Mouse (Mus musculus) neural tube, embryonic 13.5 days (tissue): ENCODE data around the gene Cda. TPM values are rescaled to one million over a fixed set of nuclear protein-coding genes. Genes with fewer than 3 reads are reported as not detected.

ENCODE experiments used
- ATAC-seq: fragments of 200-750 bp; cut with Nextera tagmentation; 2 replicates; pipeline ENCODE4 v1.8.0; 2017; ENCODE audit warnings: low read depth, mild to moderate bottlenecking, moderate TSS enrichment, moderate library complexity
- H3K27ac ChIP-seq: fragments of 300-500 bp; sonication (generic); replicated peaks from 2 replicates; pipeline ENCODE4 v1.5.1; 2015; ENCODE audit warnings: moderate library complexity, mild to moderate bottlenecking, inconsistent platforms
- H3K27me3 ChIP-seq: fragments of 300-500 bp; sonication (generic); 2 replicates; pipeline ENCODE4 v1.6.1; 2015; ENCODE audit warnings: mild to moderate bottlenecking, inconsistent platforms
- H3K36me3 ChIP-seq: fragments of 300-500 bp; sonication (generic); 2 replicates; pipeline ENCODE4 v1.6.1; 2015; ENCODE audit warnings: mild to moderate bottlenecking, inconsistent platforms
- H3K4me1 ChIP-seq: fragments of 300-500 bp; sonication (generic); replicated peaks from 2 replicates; pipeline ENCODE4 v1.6.1; 2015; ENCODE audit warnings: inconsistent platforms
- H3K4me2 ChIP-seq: fragments of 300-500 bp; sonication (generic); 2 replicates; pipeline ENCODE4 v1.6.1; 2015; ENCODE audit warnings: inconsistent platforms, mild to moderate bottlenecking, moderate library complexity
- H3K4me3 ChIP-seq: fragments of 300-500 bp; sonication (generic); 2 replicates; pipeline ENCODE4 v1.5.1; 2015; ENCODE audit warnings: mild to moderate bottlenecking, inconsistent platforms
- H3K9ac ChIP-seq: fragments of 300-500 bp; sonication (generic); 2 replicates; pipeline ENCODE4 v1.6.1; 2015; ENCODE audit warnings: moderate library complexity, mild to moderate bottlenecking, inconsistent platforms
- H3K9me3 ChIP-seq: fragments of 300-500 bp; sonication (generic); 2 replicates; pipeline ENCODE4 v1.6.1; 2016; ENCODE audit warnings: inconsistent platforms
- WGBS: fragments of 180-500 bp; shearing (Covaris S2); methylation state at CpG from one replicate; pipeline ENCODE4 v1.1.7; 2015; 5-methylcytosine and 5-hydroxymethylcytosine counted together
- polyA plus RNA-seq: library from polyadenylated mRNA; unstranded; fragments of >200 nt; fragmentation: Nextera tagmentation; extraction: Ambion mirVana; gene quantifications from 2 replicates; pipeline ENCODE4 v1.2.1, GENCODE M21; 2015

Gene Cda
- polyA plus RNA-seq, 1 experiment from 2014 or later: 6.4 TPM

DNA sequence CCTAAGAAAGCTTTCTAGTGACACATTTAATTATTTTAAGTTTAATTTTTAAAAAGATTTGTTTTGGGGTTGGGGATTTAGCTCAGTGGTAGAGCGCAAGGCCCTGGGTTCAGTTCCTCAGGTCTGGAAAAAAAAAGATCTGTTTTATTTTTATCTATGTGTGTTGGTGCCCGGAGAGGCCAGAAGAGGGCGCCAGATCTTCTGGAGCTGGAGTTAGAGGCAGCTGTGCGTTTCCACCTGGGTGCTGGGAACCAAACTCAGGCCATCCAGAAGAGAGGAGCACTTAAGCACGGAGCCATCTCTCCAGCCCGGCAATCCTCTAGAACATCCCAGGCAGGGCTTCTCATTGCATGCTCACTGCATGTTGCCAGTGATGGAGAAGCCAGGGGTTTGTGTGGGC, 51.4 kb downstream of the Cda start:
- Histone ChIP-seq H3K4me2 (no peak overlapping the region), H3K36me3 (peaks cover 79% of the 10 kb centered on the region), H3K27ac (no peak overlapping the region), H3K9ac (no peak overlapping the region), H3K4me3 (no peak overlapping the region), H3K27me3 (no peaks in the 10 kb centered on the region), H3K9me3 (no peaks in the 10 kb centered on the region), H3K4me1 (peaks cover 10% of the 10 kb centered on the region; the same call in 1 of the 2 replicates)
- WGBS: 93% methylated on average over 6 of the region's 6 CpGs
- ATAC-seq: no peak

DNA sequence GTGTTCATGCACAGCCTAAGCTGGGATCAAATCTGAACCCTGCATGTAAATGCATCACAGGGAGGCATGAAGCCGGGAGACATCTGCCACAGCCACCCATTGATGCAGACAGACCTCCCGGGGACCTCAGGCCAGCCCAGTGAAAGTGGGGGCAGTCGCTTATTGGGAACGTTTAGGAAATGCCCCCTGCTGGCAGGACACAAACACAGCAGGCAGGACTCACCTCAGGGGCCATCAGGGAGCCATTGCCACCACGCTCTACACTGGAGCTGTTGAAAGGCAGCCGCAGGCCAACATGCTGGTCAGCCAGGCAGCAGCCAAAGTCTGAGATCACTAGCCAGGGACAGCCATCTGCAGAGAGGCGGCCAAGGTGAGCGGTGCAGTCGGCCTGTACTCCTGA, 52.0 kb downstream of the Cda start:
- no peak for ATAC-seq
- H3K4me3 ChIP-seq: no peak overlapping the region
- no peak overlapping the region for H3K27ac ChIP-seq
- no peaks in the 10 kb centered on the region for H3K27me3 ChIP-seq
- no peak overlapping the region for H3K4me2 ChIP-seq
- H3K9ac ChIP-seq: no peak overlapping the region
- H3K9me3 ChIP-seq: no peaks in the 10 kb centered on the region
- peaks cover 8% of the 10 kb centered on the region; the same call in 1 of the 2 replicates for H3K4me1 ChIP-seq
- 71% methylated on average over 9 of the region's 9 CpGs for WGBS
- H3K36me3 ChIP-seq: peaks cover 84% of the 10 kb centered on the region

DNA sequence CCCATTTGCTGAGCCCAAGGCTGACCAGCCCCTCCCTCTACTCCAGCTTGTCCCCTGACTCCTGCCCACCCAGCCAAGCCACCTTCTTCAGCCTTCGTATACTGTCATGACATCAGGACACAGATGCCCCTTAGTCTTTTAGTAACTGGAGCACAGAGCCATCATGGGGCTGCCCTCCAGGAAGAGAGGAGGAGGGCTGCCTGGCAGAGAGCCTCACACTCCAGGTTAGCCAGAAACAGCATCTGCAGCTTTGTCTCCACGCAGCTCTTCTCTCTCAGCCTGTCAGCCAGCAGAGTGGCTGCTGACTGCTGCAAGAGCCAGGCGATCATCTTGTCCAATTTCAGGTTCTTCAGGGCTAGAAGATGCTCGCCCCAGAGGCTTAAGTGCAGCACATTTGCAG, 54.0 kb downstream of the Cda start:
- no peak for ATAC-seq
- Histone ChIP-seq H3K27ac (no peak overlapping the region), H3K4me3 (no peak overlapping the region), H3K9ac (no peak overlapping the region), H3K27me3 (no peaks in the 10 kb centered on the region), H3K9me3 (no peaks in the 10 kb centered on the region), H3K4me1 (peaks cover 8% of the 10 kb centered on the region; the same call in 1 of the 2 replicates), H3K4me2 (no peak overlapping the region), H3K36me3 (peaks cover 87% of the 10 kb centered on the region)
- 93% methylated on average over 4 of the region's 4 CpGs for WGBS

DNA sequence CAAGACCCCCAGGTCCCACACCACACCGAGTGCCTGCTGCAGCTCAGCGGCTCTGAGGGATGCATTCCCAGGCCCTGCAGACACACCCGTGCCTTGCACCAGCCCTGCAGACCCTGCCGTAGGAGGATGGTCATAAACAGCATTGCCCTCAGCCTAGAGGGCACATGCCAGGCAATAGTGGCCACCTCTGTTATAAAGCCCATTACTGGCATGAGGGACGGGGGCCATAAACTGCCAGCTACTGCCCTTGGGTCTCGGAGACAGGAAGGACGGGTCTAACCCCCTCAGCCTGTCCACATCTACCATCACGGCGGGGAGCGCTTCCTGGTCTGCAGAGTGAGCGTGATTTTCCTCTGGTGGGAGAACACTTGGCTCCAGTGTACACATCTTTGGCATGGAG, 54.8 kb downstream of the Cda start:
- no peak overlapping the region for H3K4me2 ChIP-seq
- peaks cover 95% of the 10 kb centered on the region for H3K36me3 ChIP-seq
- no peak overlapping the region for H3K4me3 ChIP-seq
- 85% methylated on average over 11 of the region's 11 CpGs for WGBS
- no peaks in the 10 kb centered on the region for H3K9me3 ChIP-seq
- ATAC-seq: no peak
- H3K27ac ChIP-seq: no peak overlapping the region
- no peak overlapping the region for H3K9ac ChIP-seq
- peaks cover 7% of the 10 kb centered on the region; the same call in 1 of the 2 replicates for H3K4me1 ChIP-seq
- H3K27me3 ChIP-seq: no peaks in the 10 kb centered on the region

DNA sequence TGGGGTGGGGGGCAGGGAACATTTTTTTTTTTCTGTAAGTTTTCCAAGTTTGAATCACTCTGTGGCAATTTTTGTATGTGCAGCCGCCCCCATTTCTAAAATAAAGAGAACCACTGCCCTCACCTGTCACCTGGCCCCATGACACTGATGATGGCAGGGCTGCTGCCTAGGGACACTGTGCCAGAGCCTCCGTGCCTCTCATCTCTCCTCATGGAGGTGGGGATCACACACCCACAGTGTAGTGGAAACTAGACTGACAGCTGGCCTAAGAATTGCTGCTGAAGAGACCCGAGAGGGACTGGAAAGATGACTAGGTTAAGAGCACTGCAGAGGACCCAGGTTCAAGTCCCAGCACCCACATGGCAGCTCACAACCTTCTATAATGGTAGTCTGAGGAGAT, 55.7 kb downstream of the Cda start:
- ATAC-seq: no peak

DNA sequence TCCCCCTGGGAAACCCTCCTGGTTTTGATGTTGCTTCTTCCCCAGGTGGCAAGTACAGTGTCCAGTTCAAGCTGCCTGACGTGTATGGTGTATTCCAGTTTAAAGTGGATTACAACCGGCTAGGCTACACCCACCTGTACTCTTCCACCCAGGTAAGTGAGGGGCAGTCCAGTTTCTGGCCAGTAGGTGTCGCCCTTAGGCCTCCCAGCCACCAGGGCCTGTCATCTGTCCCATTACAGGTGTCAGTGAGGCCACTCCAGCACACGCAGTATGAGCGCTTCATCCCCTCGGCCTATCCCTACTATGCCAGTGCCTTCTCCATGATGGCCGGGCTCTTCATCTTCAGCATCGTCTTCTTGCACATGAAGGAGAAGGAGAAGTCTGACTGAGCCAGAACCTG, 56.2 kb downstream of the Cda start:
- H3K4me2 ChIP-seq: no peak overlapping the region
- H3K27ac ChIP-seq: no peak overlapping the region
- H3K36me3 ChIP-seq: peaks cover 90% of the 10 kb centered on the region
- H3K9ac ChIP-seq: no peak overlapping the region
- WGBS: 64% methylated on average over 8 of the region's 8 CpGs
- H3K4me1 ChIP-seq: peaks cover 4% of the 10 kb centered on the region; the same call in 1 of the 2 replicates
- H3K4me3 ChIP-seq: no peak overlapping the region
- no peaks in the 10 kb centered on the region for H3K9me3 ChIP-seq
- ATAC-seq: peak; percentile 41
- H3K27me3 ChIP-seq: no peaks in the 10 kb centered on the region

More for the DNA sequence above, 55.7 kb downstream of the Cda start:
- peaks cover 94% of the 10 kb centered on the region for H3K36me3 ChIP-seq
- no peaks in the 10 kb centered on the region for H3K27me3 ChIP-seq
- H3K9ac ChIP-seq: no peak overlapping the region
- H3K27ac ChIP-seq: no peak overlapping the region
- H3K4me3 ChIP-seq: no peak overlapping the region
- no peak overlapping the region for H3K4me2 ChIP-seq
- WGBS: 90% methylated on average over 3 of the region's 3 CpGs
- H3K9me3 ChIP-seq: no peaks in the 10 kb centered on the region
- H3K4me1 ChIP-seq: no peaks in the 10 kb centered on the region; the same call in 1 of the 2 replicates

DNA sequence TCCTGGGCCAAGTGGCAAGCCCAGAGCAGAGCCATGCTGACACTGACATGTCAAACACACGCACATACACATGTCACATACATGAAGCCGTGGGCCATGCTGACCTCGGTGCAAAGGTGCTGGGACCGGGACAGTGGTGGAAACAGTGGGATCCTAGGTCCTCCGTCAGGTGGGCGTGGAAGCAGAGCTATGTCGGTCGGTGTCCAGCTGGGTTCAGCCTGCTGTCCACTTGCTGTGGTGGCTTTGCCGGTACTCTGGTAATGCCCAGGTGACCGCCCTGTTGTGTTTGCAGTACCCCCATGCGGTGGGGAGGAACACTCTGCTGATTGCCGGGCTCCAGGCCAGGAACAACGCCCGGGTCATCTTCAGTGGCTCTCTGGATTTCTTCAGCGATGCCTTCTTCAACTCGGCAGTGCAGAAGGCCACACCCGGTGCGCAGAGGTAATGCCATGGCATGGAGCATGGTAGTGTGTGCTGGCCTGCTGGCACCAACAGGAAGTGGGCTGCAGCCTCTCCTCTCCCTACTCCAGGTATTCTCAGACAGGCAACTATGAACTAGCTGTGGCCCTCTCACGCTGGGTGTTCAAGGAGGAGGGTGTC, 57.4 kb downstream of the Cda start:
- H3K4me3 ChIP-seq: no peak overlapping the region
- H3K36me3 ChIP-seq: peaks cover 80% of the 10 kb centered on the region
- no peak for ATAC-seq
- no peak overlapping the region for H3K27ac ChIP-seq
- peaks cover 16% of the 10 kb centered on the region for H3K4me1 ChIP-seq
- H3K27me3 ChIP-seq: no peaks in the 10 kb centered on the region
- WGBS: 93% methylated on average over 19 of the region's 19 CpGs
- no peak overlapping the region for H3K9ac ChIP-seq
- H3K4me2 ChIP-seq: no peak overlapping the region
- no peaks in the 10 kb centered on the region for H3K9me3 ChIP-seq

DNA sequence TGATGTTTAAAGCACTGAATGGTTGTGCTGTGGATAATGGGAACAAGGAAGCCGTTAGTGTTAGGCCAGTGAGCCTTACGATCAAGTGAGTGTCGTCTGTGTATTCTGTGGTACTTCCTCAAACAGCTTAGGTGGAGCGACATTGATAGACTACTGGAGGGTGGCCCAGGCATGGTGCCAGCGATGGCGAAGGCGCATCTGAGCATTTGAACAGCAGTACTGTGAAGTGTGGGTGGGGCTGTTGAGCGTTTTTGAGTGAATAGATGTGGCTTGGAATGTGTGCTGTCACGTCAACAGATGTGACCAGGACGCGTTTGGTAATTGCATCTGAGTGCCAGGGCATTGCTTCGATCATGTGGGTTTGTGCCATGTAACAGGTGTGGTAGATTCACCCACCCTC, 60.1 kb downstream of the Cda start:
- Histone ChIP-seq H3K36me3 (peaks cover 54% of the 10 kb centered on the region), H3K9ac (no peak overlapping the region), H3K27ac (no peak overlapping the region), H3K4me3 (no peak overlapping the region), H3K4me2 (no peak overlapping the region), H3K4me1 (peaks cover 32% of the 10 kb centered on the region), H3K27me3 (no peaks in the 10 kb centered on the region), H3K9me3 (no peaks in the 10 kb centered on the region)
- 91% methylated on average over 12 of the region's 12 CpGs for WGBS
- no peak for ATAC-seq

DNA sequence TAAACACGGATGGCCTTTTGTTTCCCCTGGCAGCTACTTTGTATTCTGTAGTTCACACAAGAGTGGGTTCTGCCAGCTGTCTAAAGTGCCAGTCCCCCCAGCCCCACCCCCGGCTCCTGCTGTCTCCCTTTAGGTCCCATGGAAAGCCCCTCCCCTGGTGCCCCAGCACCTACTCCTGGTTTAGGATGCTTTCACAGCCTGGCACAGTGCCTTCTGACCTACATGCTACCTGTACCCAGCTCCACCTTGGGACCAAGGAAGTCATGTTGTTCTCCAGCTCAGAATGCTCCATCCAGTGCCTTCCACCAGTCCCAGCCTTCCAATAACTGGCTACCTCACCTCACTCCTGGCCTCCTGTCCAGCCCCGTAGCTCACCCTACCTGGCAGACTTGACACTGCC, 60.8 kb downstream of the Cda start:
- 81% methylated on average over 3 of the region's 3 CpGs for WGBS
- Histone ChIP-seq H3K4me2 (no peak overlapping the region), H3K4me1 (peaks cover 32% of the 10 kb centered on the region), H3K4me3 (no peak overlapping the region), H3K36me3 (peaks cover 47% of the 10 kb centered on the region), H3K9ac (no peak overlapping the region), H3K27me3 (no peaks in the 10 kb centered on the region), H3K9me3 (no peaks in the 10 kb centered on the region), H3K27ac (no peak overlapping the region)
- ATAC-seq: no peak

DNA sequence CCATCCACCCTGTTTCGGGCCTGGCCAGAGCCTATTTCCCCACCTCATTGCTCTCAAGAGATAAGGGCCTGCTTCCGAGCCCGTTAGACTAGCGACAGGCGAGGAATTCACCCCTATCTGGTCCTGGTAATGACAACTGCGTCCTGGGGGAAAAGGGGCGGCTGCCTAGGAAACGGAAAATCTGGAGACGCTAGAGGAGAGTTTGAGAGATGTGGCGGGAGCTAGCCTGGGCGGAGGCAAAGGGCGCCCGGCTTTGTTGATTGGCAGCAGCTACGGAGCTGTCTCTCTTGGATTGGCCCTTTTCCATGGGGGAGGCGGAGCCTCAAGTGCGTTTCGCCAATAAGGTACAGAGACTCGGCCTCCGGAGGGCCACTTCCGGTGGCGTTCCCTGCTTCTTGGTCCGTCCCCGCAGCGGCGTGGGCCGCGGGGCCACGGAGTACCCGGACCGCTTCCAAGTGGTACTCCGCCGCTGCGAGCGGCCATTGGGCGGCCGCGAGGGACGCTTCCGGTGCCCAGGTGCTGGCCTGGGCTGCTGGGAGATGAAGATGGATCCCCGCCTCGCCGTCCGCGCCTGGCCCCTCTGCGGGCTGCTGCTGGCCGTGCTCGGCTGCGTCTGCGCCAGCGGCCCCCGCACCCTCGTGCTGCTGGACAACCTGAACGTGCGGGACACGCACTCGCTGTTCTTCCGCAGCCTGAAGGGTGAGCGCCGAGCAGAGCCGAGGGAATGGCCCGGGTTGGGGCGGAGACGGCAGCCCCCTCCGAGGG, 63.3 kb downstream of the Cda start, which contains the start of gene Ddost:
Ddost (plus strand) TSS at position 391 of the 765 bp plus-strand sequence.
- Histone ChIP-seq H3K9me3 (no peaks in the 10 kb centered on the region), H3K27ac (peak within 1 kb of the TSS; percentile 87), H3K9ac (peak within 1 kb of the TSS; percentile 95), H3K4me3 (peak within 1 kb of the TSS; percentile 97), H3K36me3 (peaks cover 23% of the 10 kb centered on the region), H3K4me1 (peaks cover 32% of the 10 kb centered on the region), H3K27me3 (no peaks in the 10 kb centered on the region), H3K4me2 (peak within 1 kb of the TSS; percentile 86)
- peak; percentile 98 for ATAC-seq
- under 1% methylated on average over 64 of the region's 64 CpGs for WGBS

DNA sequence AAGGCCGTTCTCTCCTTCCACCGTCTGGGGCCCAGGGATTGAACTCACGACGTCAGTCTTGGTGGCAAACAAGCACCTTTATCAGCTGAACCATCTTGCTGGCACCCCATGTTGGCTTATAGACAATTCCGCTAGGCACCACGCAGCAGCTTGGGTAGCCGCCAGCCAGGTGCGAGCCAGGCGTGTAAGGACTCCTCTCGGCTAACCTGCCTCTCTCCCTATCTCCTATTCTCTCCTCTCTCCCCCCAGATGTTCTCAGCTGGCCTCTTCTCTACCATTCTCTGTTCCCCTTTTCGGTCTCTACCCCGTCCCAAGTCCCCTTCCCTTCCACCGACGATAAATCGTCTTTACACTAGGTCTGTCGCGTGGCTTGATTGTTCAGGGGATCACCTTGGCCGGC, 64.0 kb downstream of the Cda start:
- Histone ChIP-seq H3K4me2 (peak overlapping the region; percentile 82), H3K4me1 (peaks cover 32% of the 10 kb centered on the region), H3K9ac (peak overlapping the region; percentile 70), H3K27ac (peak overlapping the region; percentile 87), H3K4me3 (peak overlapping the region; percentile 97), H3K9me3 (no peaks in the 10 kb centered on the region), H3K36me3 (peaks cover 15% of the 10 kb centered on the region), H3K27me3 (no peaks in the 10 kb centered on the region)
- 20% methylated on average over 18 of the region's 18 CpGs for WGBS
- no peak for ATAC-seq

DNA sequence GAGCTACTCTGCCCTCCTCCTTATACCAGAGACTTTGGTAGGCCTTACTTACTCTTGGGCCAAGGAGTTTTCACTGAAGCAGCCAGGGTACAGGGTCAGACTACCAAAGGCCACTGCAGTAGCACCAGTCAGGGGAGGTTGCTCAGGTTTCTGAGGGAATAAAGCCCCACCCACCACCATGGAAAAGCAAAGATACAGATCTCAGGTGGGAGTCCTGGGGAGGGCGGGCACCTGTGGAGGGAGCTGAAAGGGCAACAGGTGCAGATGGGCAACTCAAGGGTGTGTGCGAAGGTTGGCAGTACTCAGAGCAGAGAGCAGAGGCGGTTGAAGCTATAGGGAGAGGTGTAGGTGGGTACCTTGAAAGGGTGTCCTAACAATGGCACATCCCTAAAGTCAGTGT, 64.8 kb downstream of the Cda start:
- H3K27me3 ChIP-seq: no peaks in the 10 kb centered on the region
- H3K9ac ChIP-seq: no peak overlapping the region
- no peak overlapping the region for H3K27ac ChIP-seq
- H3K36me3 ChIP-seq: peaks cover 8% of the 10 kb centered on the region; the same call in 1 of the 2 replicates
- no peak for ATAC-seq
- H3K4me3 ChIP-seq: no peak overlapping the region
- H3K4me1 ChIP-seq: peaks cover 32% of the 10 kb centered on the region
- WGBS: 89% methylated on average over 3 of the region's 3 CpGs
- H3K4me2 ChIP-seq: no peak overlapping the region; the same call in 1 of the 2 replicates
- no peaks in the 10 kb centered on the region for H3K9me3 ChIP-seq
